Mouse (Mus musculus) CH12.LX (cell line): ENCODE results near the gene Klk1b5. TPM values are rescaled to one million over a fixed set of nuclear protein-coding genes. Genes with fewer than 3 reads are reported as not detected.

ENCODE experiments used
- DNase-seq: peaks from one replicate; pipeline ENCODE4 v3.0.0-alpha.2; 2013; ENCODE audit errors: extremely low read depth
- H3K27ac ChIP-seq: 2 replicates; pipeline ENCODE4 v1.5.1; 2012; ENCODE audit warnings: low read depth, mild to moderate bottlenecking, control low read depth, moderate library complexity; ENCODE audit not compliant: insufficient read depth
- H3K27me3 ChIP-seq: replicated peaks from 2 replicates; pipeline ENCODE3; 2012; ENCODE audit warnings: inconsistent platforms
- H3K36me3 ChIP-seq, 2 experiments: replicated peaks in 1 of 2; 2 replicates each; pipeline versions ENCODE3 to v1.6.1; 2012; ENCODE audit warnings: inconsistent platforms in 1 of 2, low read length in 1 of 2, mild to moderate bottlenecking in 1 of 2, mixed read lengths in 1 of 2, moderate library complexity in 1 of 2; ENCODE audit not compliant: control insufficient read depth in 1 of 2, insufficient read depth in 1 of 2
- H3K4me1 ChIP-seq, 2 experiments: 2 replicates each; pipeline ENCODE4 v1.6.1; 2012; ENCODE audit warnings: inconsistent platforms in 1 of 2, moderate library complexity in 1 of 2; ENCODE audit not compliant: insufficient read depth in 2 of 2, control insufficient read depth in 1 of 2
- H3K4me2 ChIP-seq: 2 replicates; pipeline ENCODE4 v1.6.1; 2012; ENCODE audit warnings: low read depth, mild to moderate bottlenecking, control low read depth; ENCODE audit not compliant: poor library complexity, insufficient read depth, severe bottlenecking
- H3K4me3 ChIP-seq, 3 experiments: fragments of 150-350 bp in 1 of 3; sonication (generic) in 1 of 3; replicated peaks in 1 of 3; 2 replicates each; pipeline versions ENCODE3 to v1.5.1; 2011 to 2012; ENCODE audit warnings: low read depth in 2 of 3, low read length in 2 of 3, mild to moderate bottlenecking in 2 of 3, moderate library complexity in 2 of 3, control low read depth in 1 of 3, improper control_type of control experiment in 1 of 3, inconsistent platforms in 1 of 3, mixed read lengths in 1 of 3; ENCODE audit not compliant: poor library complexity in 1 of 3
- H3K79me2 ChIP-seq: replicated peaks from 2 replicates; pipeline ENCODE4 v1.6.1; 2012; ENCODE audit warnings: mild to moderate bottlenecking, moderate library complexity; ENCODE audit not compliant: control insufficient read depth, poor library complexity, insufficient read depth, severe bottlenecking; ENCODE audit errors: extremely low read depth
- H3K9ac ChIP-seq: 2 replicates; pipeline ENCODE4 v1.6.1; 2012; ENCODE audit warnings: low read depth, mild to moderate bottlenecking, control low read depth, moderate library complexity; ENCODE audit not compliant: insufficient read depth
- H3K9me3 ChIP-seq: replicated peaks from 2 replicates; pipeline ENCODE3; 2012; ENCODE audit warnings: low read length, inconsistent platforms, mixed read lengths
- BHLHE40 ChIP-seq: IDR thresholded peaks from 2 replicates; pipeline ENCODE4 v1.6.1; 2011; ENCODE audit warnings: mild to moderate bottlenecking, low read depth, low read length, improper control_type of control experiment
- CHD1 ChIP-seq: IDR thresholded peaks from 2 replicates; pipeline ENCODE4 v1.6.1; 2012; ENCODE audit warnings: low read depth, low read length, improper control_type of control experiment, inconsistent platforms
- CHD2 ChIP-seq: IDR thresholded peaks from 2 replicates; pipeline ENCODE4 v1.6.1; 2011; ENCODE audit warnings: low read length, improper control_type of control experiment
- E2F4 ChIP-seq: IDR thresholded peaks from 2 replicates; pipeline ENCODE4 v1.6.1; 2011; ENCODE audit warnings: low read depth, low read length, improper control_type of control experiment; ENCODE audit not compliant: insufficient replicate concordance
- ELF1 ChIP-seq: IDR thresholded peaks from 2 replicates; pipeline ENCODE4 v1.6.1; 2014; ENCODE audit warnings: low read depth, mild to moderate bottlenecking, inconsistent platforms, low read length, improper control_type of control experiment
- EP300 ChIP-seq: IDR thresholded peaks from 2 replicates; pipeline ENCODE4 v1.6.1; 2011; ENCODE audit warnings: low read length, improper control_type of control experiment
- ETS1 ChIP-seq: conservative IDR thresholded peaks from 2 replicates; pipeline ENCODE4 v1.6.1; 2012; ENCODE audit warnings: low read depth, mild to moderate bottlenecking, inconsistent platforms, low read length, improper control_type of control experiment, moderate library complexity
- GABPA ChIP-seq: IDR thresholded peaks from 2 replicates; pipeline ENCODE4 v1.6.1; 2012; ENCODE audit warnings: low read depth, low read length, improper control_type of control experiment, inconsistent platforms; ENCODE audit not compliant: insufficient replicate concordance
- HCFC1 ChIP-seq: IDR thresholded peaks from 2 replicates; pipeline ENCODE4 v1.6.1; 2012; ENCODE audit warnings: low read depth, mild to moderate bottlenecking, inconsistent platforms, low read length, improper control_type of control experiment
- IRF4 ChIP-seq: IDR thresholded peaks from 2 replicates; pipeline ENCODE4 v1.6.1; 2014; ENCODE audit warnings: low read depth, mild to moderate bottlenecking, inconsistent platforms, low read length, improper control_type of control experiment
- JUN ChIP-seq: IDR thresholded peaks from 2 replicates; pipeline ENCODE4 v1.6.1; 2011; ENCODE audit warnings: low read depth, mild to moderate bottlenecking, low read length, improper control_type of control experiment, moderate library complexity; ENCODE audit not compliant: insufficient read depth
- JUND ChIP-seq: conservative IDR thresholded peaks from 2 replicates; pipeline ENCODE4 v1.6.1; 2011; ENCODE audit warnings: low read depth, low read length, improper control_type of control experiment
- KAT2A ChIP-seq: IDR thresholded peaks from 2 replicates; pipeline ENCODE4 v1.6.1; 2012; ENCODE audit warnings: low read length, improper control_type of control experiment, inconsistent platforms; ENCODE audit not compliant: insufficient replicate concordance
- MAFK ChIP-seq: IDR thresholded peaks from 2 replicates; pipeline ENCODE4 v1.6.1; 2011; ENCODE audit warnings: low read length, improper control_type of control experiment; ENCODE audit not compliant: insufficient replicate concordance
- MAX ChIP-seq: IDR thresholded peaks from 2 replicates; pipeline ENCODE4 v1.6.1; 2011; ENCODE audit warnings: low read length, improper control_type of control experiment
- MAZ ChIP-seq: IDR thresholded peaks from 2 replicates; pipeline ENCODE4 v1.6.1; 2012; ENCODE audit warnings: low read depth, mild to moderate bottlenecking, inconsistent platforms, low read length, improper control_type of control experiment, moderate library complexity
- MEF2A ChIP-seq: IDR thresholded peaks from 2 replicates; pipeline ENCODE4 v1.6.1; 2014; ENCODE audit warnings: low read depth, mild to moderate bottlenecking, inconsistent platforms, low read length, improper control_type of control experiment, borderline replicate concordance
- MXI1 ChIP-seq: IDR thresholded peaks from 2 replicates; pipeline ENCODE4 v1.6.1; 2011; ENCODE audit warnings: mild to moderate bottlenecking, low read depth, low read length, improper control_type of control experiment
- MYC ChIP-seq: IDR thresholded peaks from 2 replicates; pipeline ENCODE4 v1.6.1; 2011; ENCODE audit warnings: low read depth, mild to moderate bottlenecking, improper control_type of control experiment, low read length
- NELFE ChIP-seq: IDR thresholded peaks from 2 replicates; pipeline ENCODE4 v1.6.1; 2011; ENCODE audit warnings: low read depth, low read length, improper control_type of control experiment
- POLR2A ChIP-seq: IDR thresholded peaks from 2 replicates; pipeline ENCODE4 v1.6.1; 2011; ENCODE audit warnings: low read depth, mild to moderate bottlenecking, improper control_type of control experiment, low read length
- POLR2AphosphoS2 ChIP-seq: IDR thresholded peaks from 2 replicates; pipeline ENCODE4 v1.6.1; 2011; ENCODE audit warnings: low read depth, low read length, improper control_type of control experiment
- RCOR1 ChIP-seq: conservative IDR thresholded peaks from 2 replicates; pipeline ENCODE4 v1.6.1; 2012; ENCODE audit warnings: low read depth, mild to moderate bottlenecking, inconsistent platforms, low read length, improper control_type of control experiment
- SIN3A ChIP-seq: IDR thresholded peaks from 2 replicates; pipeline ENCODE4 v1.6.1; 2012; ENCODE audit warnings: low read length, improper control_type of control experiment, inconsistent platforms
- SMC3 ChIP-seq: IDR thresholded peaks from 2 replicates; pipeline ENCODE4 v1.6.1; 2011; ENCODE audit warnings: low read depth, low read length, improper control_type of control experiment
- TBP ChIP-seq: conservative IDR thresholded peaks from 2 replicates; pipeline ENCODE4 v1.6.1; 2011; ENCODE audit warnings: low read depth, low read length, improper control_type of control experiment
- TCF12 ChIP-seq: IDR thresholded peaks from 2 replicates; pipeline ENCODE4 v1.6.1; 2014; ENCODE audit warnings: low read depth, mild to moderate bottlenecking, inconsistent platforms, low read length, improper control_type of control experiment
- UBTF ChIP-seq: IDR thresholded peaks from 2 replicates; pipeline ENCODE4 v1.6.1; 2012; ENCODE audit warnings: low read depth, mild to moderate bottlenecking, inconsistent platforms, low read length, improper control_type of control experiment, moderate library complexity
- USF1 ChIP-seq: IDR thresholded peaks from 2 replicates; pipeline ENCODE4 v1.6.1; 2014; ENCODE audit warnings: low read depth, mild to moderate bottlenecking, inconsistent platforms, low read length, improper control_type of control experiment
- USF2 ChIP-seq: conservative IDR thresholded peaks from 2 replicates; pipeline ENCODE4 v1.6.1; 2011; ENCODE audit warnings: low read depth, low read length, improper control_type of control experiment
- ZC3H11A ChIP-seq: IDR thresholded peaks from 2 replicates; pipeline ENCODE4 v1.6.1; 2012; ENCODE audit warnings: low read depth, mild to moderate bottlenecking, inconsistent platforms, low read length, improper control_type of control experiment
- ZKSCAN1 ChIP-seq: IDR thresholded peaks from 2 replicates; pipeline ENCODE4 v1.6.1; 2012; ENCODE audit warnings: low read depth, inconsistent platforms, low read length, improper control_type of control experiment, borderline replicate concordance
- ZMIZ1 ChIP-seq: IDR thresholded peaks from 2 replicates; pipeline ENCODE4 v1.6.1; 2012; ENCODE audit warnings: low read depth, mild to moderate bottlenecking, inconsistent platforms, low read length, improper control_type of control experiment
- ZNF384 ChIP-seq: IDR thresholded peaks from 2 replicates; pipeline ENCODE4 v1.6.1; 2012; ENCODE audit warnings: low read depth, low read length, improper control_type of control experiment, inconsistent platforms
- dilution Hi-C: fragments of 300-500 bp; cut with MboI; formaldehyde crosslinking; loops from 2 replicates; pipeline ENCODE4 v1.14.3; 2020; ENCODE audit warnings: low sequenced_read_pairs; ENCODE audit not compliant: extremely low pct_unique_long_range_greater_than_20kb, extremely low pct_ligation_motif_present
- in situ Hi-C: fragments of 300-500 bp; cut with MboI; formaldehyde crosslinking; loops from 3 replicates; pipeline ENCODE4 v1.14.3; 2019; ENCODE audit warnings: low sequenced_read_pairs, low pct_ligation_motif_present, low pct_unique_long_range_greater_than_20kb, mixed read lengths
- polyA plus RNA-seq: library from polyadenylated mRNA; unstranded; fragments of >175 nt; gene quantifications from 2 replicates; pipeline ENCODE4 v1.2.1, GENCODE M21; 2012; ENCODE audit warnings: low read depth; ENCODE audit not compliant: insufficient read length
- total RNA-seq, 2 experiments: library from RNA; depleted of rRNA; stranded (reverse); fragments of 300-350 nt in 1 of 2; fragments of >200 nt in 1 of 2; gene quantifications; 2 replicates each; pipeline ENCODE4 v1.2.3; 2012 to 2014

Gene Klk1b5
- total and polyA plus RNA-seq, 3 experiments = not detected

DNA sequence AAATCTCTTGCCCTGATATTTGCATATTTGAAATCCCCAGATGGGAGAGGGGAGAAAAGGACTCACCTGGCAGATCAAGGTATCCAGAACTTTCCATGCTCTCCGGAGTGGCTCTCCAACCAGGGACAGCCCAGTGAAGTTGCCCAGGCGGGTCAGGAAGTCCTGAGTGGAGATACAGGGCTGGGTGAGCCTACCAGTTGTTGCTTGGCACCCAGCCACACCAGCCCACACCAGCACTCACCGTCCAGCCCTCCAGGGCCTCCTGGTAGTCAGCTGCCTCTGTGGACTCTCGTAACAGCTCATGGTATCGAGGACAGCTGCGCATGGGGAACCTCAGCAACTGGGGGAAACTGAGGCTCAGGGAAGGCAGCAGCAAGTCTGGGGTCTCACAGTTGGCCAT, 39.2 kb downstream of the Klk1b5 start:
- peaks cover 23 to 34% of the 10 kb centered on the region in 2 experiments for H3K36me3 ChIP-seq
- H3K79me2 ChIP-seq = no peaks in the 10 kb centered on the region
- no peak overlapping the region for H3K4me3 ChIP-seq
- peaks cover 1% of the 10 kb centered on the region for H3K27me3 ChIP-seq
- dilution Hi-C loops = no loop called here
- peak; percentile 34 for DNase-seq
- no peaks in the 10 kb centered on the region for H3K9me3 ChIP-seq
- 0 out of 2 replicates have a peak overlapping the region, but pooled peaks have one; percentile 22 for H3K4me2 ChIP-seq
- no peak for TF ChIP-seq SMC3
- TF ChIP-seq POLR2AphosphoS2 = no peak; the same call in 1 of the 2 replicates
- TF ChIP-seq GABPA = no peak
- no peak for TF ChIP-seq UBTF
- no peak for TF ChIP-seq MAZ
- no peak for TF ChIP-seq KAT2A
- no peak for TF ChIP-seq MYC
- no peak for TF ChIP-seq JUN
- no peak for TF ChIP-seq E2F4
- no peak for TF ChIP-seq ZC3H11A
- no peak for TF ChIP-seq POLR2A
- TF ChIP-seq MAX = no peak
- no peak for TF ChIP-seq TBP
- no peak for TF ChIP-seq RCOR1
- no peak for TF ChIP-seq MAFK
- TF ChIP-seq SIN3A = no peak
- no peak for TF ChIP-seq MEF2A
- 0 out of 2 replicates have a peak, but pooled peaks have one; percentile 18 for TF ChIP-seq ELF1
- 0 out of 2 replicates have a peak, but pooled peaks have one; percentile 45 for TF ChIP-seq EP300
- no peak for TF ChIP-seq USF2
- TF ChIP-seq MXI1 = no peak
- 0 out of 2 replicates have a peak, but pooled peaks have one; percentile 18 for TF ChIP-seq ETS1
- TF ChIP-seq USF1 = no peak
- 0 out of 2 replicates have a peak, but pooled peaks have one; percentile 41 for TF ChIP-seq TCF12
- TF ChIP-seq BHLHE40 = no peak
- no peak for TF ChIP-seq HCFC1
- TF ChIP-seq JUND = no peak
- TF ChIP-seq NELFE = no peak
- TF ChIP-seq IRF4 = peak; percentile 48
- no peak for TF ChIP-seq ZKSCAN1
- no peak for TF ChIP-seq CHD1
- TF ChIP-seq ZNF384 = no peak
- peak; percentile 80 for TF ChIP-seq ZMIZ1
- TF ChIP-seq CHD2 = 0 out of 2 replicates have a peak, but pooled peaks have one; percentile 40
- TF ChIP-seq, all 38 proteins: peak for 7
- H3K4me1 ChIP-seq = peaks cover 12 to 48% of the 10 kb centered on the region in 2 experiments
- no peak overlapping the region for H3K9ac ChIP-seq
- in situ Hi-C loops = no loop called here
- no peak overlapping the region for H3K27ac ChIP-seq
